Mouse (Mus musculus) lung, postnatal 0 days (tissue): ENCODE data around the gene Col1a1.
A peak's percentile ranks its signal among the peaks of the same experiment; 100 is the strongest.

Experiments
- CTCF ChIP-seq: IDR thresholded peaks from 2 replicates; pipeline ENCODE4 v1.5.1; 2016; ENCODE audit warnings: antibody characterized with exemption, mild to moderate bottlenecking
- EP300 ChIP-seq: IDR thresholded peaks from 2 replicates; pipeline ENCODE4 v1.6.1; 2016; ENCODE audit warnings: antibody characterized with exemption, mild to moderate bottlenecking, control low read depth

DNA sequence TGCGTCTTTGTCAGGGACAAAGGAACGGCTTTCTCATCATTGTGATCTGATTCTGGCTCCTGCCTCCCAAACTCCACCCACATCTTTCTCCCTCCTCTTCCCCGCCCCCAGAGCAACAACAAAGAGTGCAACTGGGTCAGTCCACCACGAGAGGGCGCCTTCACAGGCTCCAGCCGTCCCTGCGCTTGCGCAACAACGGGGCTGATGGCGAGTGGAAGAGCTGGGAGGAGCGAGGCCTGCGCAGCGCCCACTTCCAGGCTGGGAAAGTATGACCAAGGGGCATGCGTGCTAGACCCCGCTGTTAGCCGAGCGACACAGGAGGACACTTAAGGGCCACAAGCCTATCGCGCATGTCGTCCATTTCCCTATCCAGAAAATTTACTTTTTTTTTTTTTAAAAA, 42.9 kb downstream of the Col1a1 start:
- no peak; the same call in 1 of the 2 replicates for TF ChIP-seq EP300
- peak; percentile 100 for TF ChIP-seq CTCF
